Comparison of ENCODE assay signal across 10 mouse cellular contexts in the genomic region with DNA sequence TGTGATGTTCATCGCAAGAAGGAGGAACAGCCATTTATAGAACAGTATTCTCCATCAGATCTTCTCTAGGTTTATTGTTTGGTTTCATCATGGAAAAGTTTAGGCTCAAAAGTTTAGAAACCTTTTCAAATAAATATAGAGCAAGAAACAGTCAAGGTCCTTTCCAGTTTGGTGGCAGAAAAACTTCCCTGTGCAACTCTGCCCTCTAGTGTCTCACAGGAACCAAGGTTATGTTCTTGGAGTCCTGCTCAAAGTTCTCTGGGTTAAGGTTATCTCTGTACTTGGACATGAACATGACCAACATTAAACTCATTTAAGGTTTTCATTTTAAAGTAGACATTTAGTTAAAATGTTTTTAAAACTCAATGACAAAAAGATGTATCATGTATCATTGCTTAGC. TPM values are rescaled to one million over a fixed set of nuclear protein-coding genes. Genes with fewer than 3 reads are reported as not detected.
DNase-seq lines count a peak whose midpoint lies in the region; ATAC-seq lines count a peak whose summit lies in the region.
"Had no signal": no experiment of that assay in that cellular context is flagged by ENCODE, and none has a peak within 500 bp of the region (broad histone marks: within the 10 kb centered on the region; RNA-seq: fewer than 3 reads in every experiment).

No protein-coding gene starts in this region.

- H3K9ac ChIP-seq in limb, embryonic 11.5 days (ENCODE audit: low read length): no peak overlapping the region
- H3K9ac ChIP-seq: embryonic facial prominence, embryonic 15.5 days had no signal

- no peaks in the 10 kb centered on the region for H3K27me3 ChIP-seq in limb, embryonic 11.5 days (ENCODE audit: control insufficient read depth, insufficient read depth, low read length)
- H3K27me3 ChIP-seq in limb, embryonic 10.5 days (ENCODE audit: low read depth, poor library complexity, severe bottlenecking): no peaks in the 10 kb centered on the region
- H3K27me3 ChIP-seq: embryonic facial prominence, embryonic 15.5 days had no signal

- H3K9me3 ChIP-seq in limb, embryonic 11.5 days (ENCODE audit: control insufficient read depth, low read length): no peaks in the 10 kb centered on the region
- H3K9me3 ChIP-seq in limb, embryonic 10.5 days (replicated peaks): no peaks in the 10 kb centered on the region
- H3K9me3 ChIP-seq: embryonic facial prominence, embryonic 15.5 days had no signal

- H3K36me3 ChIP-seq in limb, embryonic 11.5 days (ENCODE audit: control insufficient read depth, insufficient read depth, low read length): no peaks in the 10 kb centered on the region
- no peaks in the 10 kb centered on the region for H3K36me3 ChIP-seq in limb, embryonic 10.5 days
- H3K36me3 ChIP-seq: embryonic facial prominence, embryonic 15.5 days had no signal

- H3K4me3 ChIP-seq in limb, embryonic 11.5 days (ENCODE audit: low read depth, low read length): no peak overlapping the region
- no peak overlapping the region for H3K4me3 ChIP-seq in limb, embryonic 10.5 days
- H3K4me3 ChIP-seq: embryonic facial prominence, embryonic 15.5 days had no signal

- H3K4me2 ChIP-seq in limb, embryonic 11.5 days (ENCODE audit: low read depth, severe bottlenecking): no peak overlapping the region
- H3K4me2 ChIP-seq: embryonic facial prominence, embryonic 15.5 days had no signal

- no peak overlapping the region for H3K27ac ChIP-seq in limb, embryonic 11.5 days (replicated peaks; ENCODE audit: low read depth, low read length)
- H3K27ac ChIP-seq in limb, embryonic 10.5 days: no peak overlapping the region
- H3K27ac ChIP-seq: embryonic facial prominence, embryonic 15.5 days had no signal

- ATAC-seq in frontal cortex, adult (ENCODE audit: low TSS enrichment): peak; percentile 91
- no peak for ATAC-seq in limb, embryonic 11.5 days (ENCODE audit: insufficient number of reproducible peaks, low FRiP score, low TSS enrichment, low read depth)
- ATAC-seq: inflammation-experienced regulatory T-cells, adult 6 months had no signal

- no peaks in the 10 kb centered on the region for H3K4me1 ChIP-seq in limb, embryonic 11.5 days (ENCODE audit: control insufficient read depth, insufficient read depth, low read length)
- H3K4me1 ChIP-seq in limb, embryonic 10.5 days: no peaks in the 10 kb centered on the region
- H3K4me1 ChIP-seq: embryonic facial prominence, embryonic 15.5 days had no signal

- no peak for DNase-seq in frontal cortex, postnatal 10 days (ENCODE audit: low spot score in 2 of 2)
- peak; percentile 30 for DNase-seq in limb, embryonic 11.5 days (ENCODE audit: low spot score)
- DNase-seq in limb, embryonic 10.5 days (ENCODE audit: low spot score): no peak
- DNase-seq in adipocyte (ENCODE audit: low spot score): peak; percentile 58
- peak; percentile 7 for DNase-seq in kidney, postnatal 14 days
- no peak for DNase-seq in thymus, postnatal 25 days
- no peak for DNase-seq in urinary bladder, adult 18-20 months (ENCODE audit: low spot score in 2 of 2)

- WGBS in limb, embryonic 11.5 days: 83% methylated on average over 1 of the region's 1 CpGs
- WGBS in limb, embryonic 10.5 days: 83% methylated on average over 1 of the region's 1 CpGs

RNA-seq across cellular contexts. Expression of gene March11, which starts 18.3 kb away (rescaled TPM):
- 0.55 and 0.79 TPM in 2 replicates for polyA plus RNA-seq in limb, embryonic 11.5 days (2014; fragmentation: Nextera tagmentation; extraction: Ambion mirVana)
- polyA plus RNA-seq in limb, embryonic 10.5 days (2016; fragmentation: Nextera tagmentation; extraction: Ambion mirVana): 0.24 and 0.30 TPM in 2 replicates

Comparison
In these comparisons a context has a peak if more than half of its experiments do, and no peak if none do; other contexts are left out.
1. DNase-seq: peak in limb, embryonic 11.5 days (single experiment), adipocyte (single experiment) and kidney, postnatal 14 days (single experiment); none in frontal cortex, postnatal 10 days (0 of 2), limb, embryonic 10.5 days (single experiment), thymus, postnatal 25 days (single experiment) and urinary bladder, adult 18-20 months (0 of 2).